Mouse (Mus musculus) retina, adult 2 months (tissue): ENCODE measurements at regions not wholly inside any gene's neighbourhood (a gene's known extent, or its start where the extent isn't known, plus 50 kb on each side); places are given as distances from the start of the nearest gene placed in this dataset.
"Not testable (repeated sequence)": the region's sequence is repeated elsewhere in the genome, so short reads cannot be mapped to it uniquely, and the experiment has no call there.

ENCODE experiments used
- DNase-seq: peaks from one replicate; pipeline ENCODE4 v3.0.0-alpha.2; 2012; ENCODE audit warnings: low read depth, low spot score

DNA sequence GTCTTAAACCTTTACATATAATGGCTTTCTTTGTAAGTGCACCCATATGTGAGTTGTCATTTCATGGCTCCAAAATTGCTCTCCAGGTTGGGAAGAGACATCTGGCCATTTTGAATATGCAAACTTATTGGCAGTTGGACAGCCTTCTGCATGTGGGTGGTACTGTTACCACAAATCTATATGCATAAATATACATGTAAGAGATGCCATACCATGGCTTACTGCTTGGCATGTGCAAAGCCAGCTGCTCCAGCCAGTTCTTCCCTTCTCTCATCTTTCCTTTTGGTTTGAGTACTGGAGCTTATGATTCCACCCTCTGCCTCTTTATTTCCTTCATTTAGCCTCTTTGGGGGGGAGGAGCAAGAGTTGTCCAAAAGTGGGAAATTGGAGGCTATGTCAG lies 312.7 kb downstream of the Plekhb2 start:
- DNase-seq: no peak

DNA sequence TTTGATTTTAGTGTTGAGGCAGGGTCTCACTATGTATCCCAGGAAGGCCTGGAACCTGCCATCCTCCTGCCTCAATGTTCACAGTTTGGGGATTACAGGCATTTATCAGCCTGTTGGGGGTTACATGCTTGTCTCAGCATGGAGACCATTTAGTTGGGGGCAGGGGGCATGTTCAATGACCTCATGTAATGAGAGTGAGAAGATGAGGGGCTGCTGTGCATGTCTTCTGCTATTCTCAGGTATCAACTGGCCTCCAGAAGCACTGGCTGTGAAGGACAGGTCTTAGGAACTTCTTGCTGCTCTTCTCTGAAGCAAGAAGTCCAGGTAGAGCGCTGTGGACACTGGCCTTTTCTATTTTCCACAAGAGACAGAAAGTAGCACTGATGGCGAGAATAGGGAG lies 350.9 kb downstream of the Plekhb2 start:
- DNase-seq: no peak

DNA sequence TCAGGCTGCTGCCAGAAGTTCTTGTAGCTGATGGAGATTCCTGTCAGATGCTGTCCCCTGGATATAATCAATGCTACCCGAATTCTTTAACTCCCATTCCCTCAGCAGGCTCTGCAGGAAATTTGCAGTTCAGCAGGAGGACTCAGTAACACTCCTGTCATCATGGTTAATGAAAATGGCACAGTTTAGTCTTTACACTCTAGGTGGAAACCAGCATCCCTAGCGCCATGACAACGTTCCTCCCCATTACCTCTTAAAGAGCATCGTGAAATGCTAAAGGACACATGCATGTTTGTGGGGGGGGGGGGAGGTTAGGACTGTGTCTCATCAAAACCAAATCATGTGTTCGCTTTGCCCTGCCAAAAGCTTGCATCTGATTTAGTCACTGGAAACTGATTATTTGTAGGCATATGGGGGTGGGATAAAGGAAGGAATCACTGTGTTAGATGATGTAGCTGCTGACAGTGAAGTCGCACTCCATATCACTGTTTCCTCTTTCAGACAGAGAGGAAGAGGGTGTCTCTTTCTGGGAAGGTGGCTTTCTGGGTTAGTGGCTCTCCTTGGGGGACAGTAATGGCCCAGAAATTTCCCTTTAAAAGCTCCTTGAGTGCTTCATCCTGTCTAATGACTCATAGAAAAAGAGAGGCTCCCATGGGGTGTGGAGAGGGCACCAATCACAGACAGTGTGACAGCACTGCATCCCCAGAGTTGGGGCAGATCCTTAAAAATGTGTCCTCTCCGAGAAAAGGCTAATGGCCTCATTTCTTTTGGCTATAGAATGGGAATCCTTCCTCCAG lies 351.5 kb downstream of the Plekhb2 start:
- DNase-seq: no peak

DNA sequence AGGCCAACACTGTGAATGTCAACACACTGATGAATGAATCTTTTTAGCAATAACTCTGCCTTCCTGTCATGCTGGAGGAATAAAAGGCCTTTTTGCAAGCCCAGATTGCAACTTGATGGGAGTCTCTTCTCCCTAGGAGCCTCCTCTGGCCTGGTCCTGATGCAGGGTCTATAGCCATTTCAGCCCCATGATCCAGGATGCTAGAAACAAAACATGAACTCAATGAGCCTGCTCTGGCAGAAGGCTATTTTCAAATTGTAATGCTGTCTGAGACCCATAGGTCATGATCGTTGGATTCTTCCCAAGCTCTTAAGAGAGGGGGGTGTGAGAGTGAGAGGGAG lies 352.1 kb downstream of the Plekhb2 start:
- DNase-seq: no peak

DNA sequence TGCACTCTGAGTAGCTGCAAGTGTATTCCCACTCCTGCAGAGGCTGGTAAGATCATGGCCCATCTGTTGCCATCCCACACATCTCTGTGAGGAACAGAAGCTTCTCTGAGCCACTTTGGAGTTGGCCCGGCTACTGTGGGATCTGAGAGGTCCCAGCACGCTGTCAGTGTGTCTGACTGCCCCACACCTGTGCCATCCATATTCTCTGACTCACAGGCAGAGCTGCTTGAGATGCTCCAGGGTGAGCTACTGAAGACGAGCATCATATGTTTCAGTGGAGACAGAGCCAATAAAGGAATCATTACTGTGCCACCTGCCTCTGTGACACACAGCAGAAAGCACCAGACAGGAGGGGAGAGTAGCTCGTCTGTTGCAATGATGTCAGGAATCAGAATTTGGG lies 352.8 kb downstream of the Plekhb2 start:
- no peak for DNase-seq

DNA sequence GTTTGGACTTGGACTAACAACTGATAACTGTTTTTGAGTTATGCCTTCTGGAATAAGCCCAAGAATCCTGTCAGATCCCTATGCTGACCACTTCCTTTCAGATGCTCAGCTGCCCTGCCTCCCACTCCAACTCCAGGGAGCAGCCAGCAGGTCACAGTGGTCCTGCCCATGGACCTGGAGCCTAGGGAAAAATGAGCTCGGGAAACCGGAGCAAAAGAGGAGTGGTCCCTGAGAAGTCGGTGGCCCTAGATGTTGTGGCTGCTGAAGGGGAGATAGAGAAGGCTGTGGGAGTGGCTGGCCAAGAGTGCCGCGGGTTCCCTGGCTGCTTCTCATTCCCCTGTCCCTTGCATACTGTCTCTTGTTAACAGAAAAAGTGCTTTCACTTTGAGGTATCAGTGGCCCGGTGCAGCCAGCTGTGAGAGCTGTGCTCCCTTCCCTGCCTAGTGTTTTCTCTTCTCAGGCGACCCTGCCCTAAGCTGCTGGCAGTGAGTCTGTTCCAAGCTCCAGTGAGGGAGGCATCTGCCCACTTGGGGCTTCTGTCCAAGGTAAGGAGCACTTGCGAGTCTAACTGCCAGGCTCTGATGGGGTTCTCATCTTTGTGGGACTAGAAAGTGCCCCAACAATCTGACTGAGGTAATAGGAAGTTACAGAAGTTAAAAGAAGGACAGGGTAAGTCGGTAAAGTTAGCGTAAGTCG lies 357.2 kb downstream of the Plekhb2 start:
- no peak for DNase-seq

DNA sequence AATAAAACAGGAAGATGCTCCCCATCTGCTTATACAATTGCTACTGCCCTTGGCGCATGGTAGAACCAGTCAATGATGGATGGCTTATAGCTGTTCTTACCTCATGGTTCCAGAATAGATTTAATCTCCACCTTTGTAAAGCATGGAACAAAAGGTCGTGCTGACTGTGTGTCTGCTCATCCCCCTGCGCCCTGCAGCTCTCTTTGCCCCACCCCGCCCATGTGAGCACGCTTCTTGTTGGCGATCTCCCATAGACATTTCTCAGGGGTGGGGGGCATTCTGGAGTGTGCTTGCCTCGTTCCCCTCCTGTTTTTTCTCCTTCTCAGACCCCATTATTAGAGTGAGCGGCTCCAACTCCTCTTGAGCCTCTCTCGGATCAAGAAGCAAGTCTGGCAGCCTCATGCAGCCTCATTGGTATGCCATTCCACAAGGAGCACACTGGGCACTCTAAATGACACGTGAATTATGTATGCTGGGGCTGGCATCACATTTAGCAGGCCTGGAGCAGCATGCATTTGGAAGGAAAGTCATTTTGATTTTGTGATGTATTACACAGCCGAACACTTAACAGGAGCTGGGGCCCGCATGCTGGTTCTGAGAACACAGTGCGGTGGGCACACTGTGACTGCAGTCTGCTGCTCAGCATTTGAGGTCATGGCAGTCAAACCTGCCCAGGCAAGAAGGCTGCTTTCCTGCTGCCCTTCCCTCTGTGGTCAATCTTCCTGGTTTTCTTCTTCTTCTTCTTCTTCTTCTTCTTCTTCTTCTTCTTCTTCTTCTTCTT lies 362.5 kb downstream of the Plekhb2 start:
- DNase-seq: no peak

DNA sequence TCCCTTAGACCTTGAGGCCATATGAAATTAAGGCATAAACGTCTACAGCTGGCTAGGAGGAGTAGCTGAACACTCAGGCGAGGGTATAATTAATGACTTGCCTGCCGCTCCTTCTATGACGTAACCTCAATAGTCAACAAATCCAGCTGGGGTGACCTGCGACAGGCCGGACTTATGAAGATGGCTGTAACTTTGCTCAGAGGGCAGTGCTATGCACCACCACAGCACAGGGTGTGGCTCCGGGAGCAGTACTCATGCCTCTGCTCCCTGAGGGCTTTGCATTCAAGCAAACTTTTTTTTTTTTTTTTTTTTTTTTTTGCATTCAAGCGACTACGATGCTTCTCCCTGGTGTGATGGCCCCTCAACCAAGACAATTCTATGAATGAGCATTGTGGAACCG lies 364.1 kb downstream of the Plekhb2 start:
- DNase-seq: no peak

DNA sequence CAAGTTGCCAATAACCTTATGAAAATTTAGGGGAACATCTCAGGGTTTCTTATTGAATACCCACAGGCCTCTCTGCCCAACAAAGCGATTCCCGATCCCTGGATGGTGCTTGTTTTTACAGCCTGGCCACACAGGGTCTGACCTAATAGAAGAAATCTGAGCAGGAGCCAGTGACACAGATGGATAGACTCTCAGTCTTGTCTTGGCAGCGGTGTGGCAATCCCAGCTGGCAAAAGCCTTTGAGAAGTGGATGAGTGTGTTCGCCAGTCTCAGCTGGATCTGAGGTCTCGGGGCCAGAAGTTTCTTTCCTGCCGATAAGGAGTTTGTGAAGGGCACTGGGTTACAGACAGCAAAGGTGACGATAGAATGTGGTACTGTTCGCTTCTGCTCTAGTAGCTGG lies 366.6 kb downstream of the Plekhb2 start:
- no peak for DNase-seq

DNA sequence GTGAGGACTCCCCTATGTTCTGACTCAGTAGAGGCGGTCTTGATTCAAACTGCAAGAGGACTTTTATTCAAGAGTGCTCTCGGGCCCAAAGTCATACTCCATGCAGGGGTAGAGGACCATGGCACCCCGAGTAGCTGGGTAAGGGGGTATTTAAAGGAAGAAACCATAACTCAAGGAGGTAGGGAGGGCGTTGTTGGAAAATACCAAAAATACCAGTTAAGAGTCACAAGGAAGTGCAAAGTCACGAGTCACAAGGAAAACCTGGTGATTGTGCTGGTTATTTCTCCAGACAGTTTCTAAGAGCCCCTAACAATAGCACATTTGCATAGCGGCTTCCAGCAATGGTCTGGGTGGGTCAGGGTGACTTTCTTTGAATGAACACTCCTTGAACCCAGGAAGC lies 370.4 kb downstream of the Plekhb2 start:
- DNase-seq: not testable (repeated sequence)

DNA sequence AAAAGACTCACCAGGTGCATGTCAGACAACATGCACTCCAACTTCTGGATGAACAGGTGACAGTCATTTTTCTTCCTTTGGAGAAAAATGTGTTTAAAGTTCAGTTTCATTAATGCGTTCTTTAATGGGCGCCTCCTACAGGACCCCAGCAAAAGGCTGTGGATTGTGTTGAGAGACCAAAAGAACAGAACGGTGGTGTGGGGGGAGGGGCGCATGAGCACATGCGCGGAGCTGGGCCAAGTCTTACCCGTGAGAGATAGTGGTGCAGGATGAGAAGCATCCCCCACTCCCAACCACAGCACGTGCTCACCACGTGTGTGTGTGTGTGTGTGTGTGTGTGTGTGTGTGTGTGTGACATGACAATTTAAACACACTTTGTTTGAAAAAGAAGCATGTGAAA lies 371.0 kb downstream of the Plekhb2 start:
- DNase-seq: no peak

DNA sequence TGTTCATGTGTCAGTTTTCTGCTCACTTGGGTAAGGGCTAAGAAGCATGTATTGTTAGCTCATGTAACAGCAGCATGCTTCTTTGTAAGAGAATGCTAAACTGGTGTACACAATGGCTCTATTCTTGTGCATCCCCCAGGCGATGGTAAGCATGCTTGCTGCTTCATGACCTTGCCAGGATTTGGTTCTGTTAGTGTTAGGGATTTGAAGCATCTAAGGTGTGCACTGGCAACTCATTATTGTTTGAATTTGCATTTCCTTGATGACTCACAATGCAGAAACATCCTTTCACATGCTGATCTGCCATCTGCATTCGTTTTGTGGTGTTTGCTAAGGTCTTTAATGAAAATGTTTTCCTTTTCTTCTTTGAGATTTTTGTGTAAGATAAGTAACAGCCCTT lies 382.8 kb downstream of the Plekhb2 start:
- DNase-seq: no peak

DNA sequence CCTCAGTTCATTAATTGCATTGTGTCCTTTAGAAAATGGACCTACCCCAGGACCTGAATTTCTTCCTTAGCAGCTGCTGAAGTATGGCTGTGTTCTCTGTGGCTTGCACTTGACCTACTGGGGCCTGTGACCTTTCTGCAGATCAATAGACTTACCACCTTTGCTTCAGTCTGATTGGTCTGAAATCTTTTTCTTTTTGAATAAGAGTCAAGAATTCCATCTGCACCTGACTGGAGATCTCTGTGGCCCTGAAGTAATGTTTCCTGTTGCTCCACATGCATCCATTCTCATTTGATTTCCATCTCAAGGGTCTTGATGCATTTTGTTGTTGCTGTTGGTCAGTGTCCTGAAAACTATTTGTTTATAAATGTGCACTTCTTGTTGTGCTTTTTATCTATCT lies 388.4 kb downstream of the Plekhb2 start:
- DNase-seq: no peak

DNA sequence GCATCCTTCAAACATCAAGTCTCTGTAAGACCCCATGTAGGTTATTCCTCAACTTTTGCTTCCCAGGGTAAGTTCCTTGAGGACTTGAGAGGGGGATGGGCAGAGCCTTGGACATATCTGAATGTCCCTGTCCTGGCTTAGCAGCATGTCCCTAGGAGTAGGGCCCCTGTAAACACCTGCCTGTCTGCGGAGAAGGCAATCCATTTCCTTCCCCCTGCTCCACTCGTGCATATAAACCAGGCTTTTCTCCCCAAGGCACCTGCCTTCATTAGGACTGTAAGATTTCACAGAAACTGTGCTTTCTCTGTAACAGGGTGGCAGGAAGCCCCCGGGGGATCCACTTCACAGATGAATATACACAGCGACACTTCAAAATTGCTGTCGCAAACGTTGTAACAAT lies 393.1 kb downstream of the Plekhb2 start:
- no peak for DNase-seq

DNA sequence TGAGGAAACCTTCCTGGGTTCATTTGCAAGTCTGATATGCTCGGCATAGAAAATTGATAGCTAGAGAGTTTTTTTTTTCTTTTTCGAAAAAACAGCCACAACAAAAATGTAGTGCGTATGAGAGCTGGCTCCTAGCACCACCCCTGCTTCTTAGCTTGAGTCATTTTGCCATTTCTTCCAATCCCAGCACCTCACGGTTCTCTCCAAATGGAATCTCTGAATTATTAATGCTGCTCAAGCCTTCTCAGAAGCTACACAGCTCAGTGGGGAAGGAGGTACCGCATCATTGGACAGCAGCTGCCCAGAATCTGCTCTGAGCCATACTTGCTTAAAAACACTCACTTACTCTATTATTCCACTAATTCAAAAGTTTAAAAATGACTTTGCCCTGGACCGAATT lies 393.6 kb downstream of the Plekhb2 start:
- no peak for DNase-seq

DNA sequence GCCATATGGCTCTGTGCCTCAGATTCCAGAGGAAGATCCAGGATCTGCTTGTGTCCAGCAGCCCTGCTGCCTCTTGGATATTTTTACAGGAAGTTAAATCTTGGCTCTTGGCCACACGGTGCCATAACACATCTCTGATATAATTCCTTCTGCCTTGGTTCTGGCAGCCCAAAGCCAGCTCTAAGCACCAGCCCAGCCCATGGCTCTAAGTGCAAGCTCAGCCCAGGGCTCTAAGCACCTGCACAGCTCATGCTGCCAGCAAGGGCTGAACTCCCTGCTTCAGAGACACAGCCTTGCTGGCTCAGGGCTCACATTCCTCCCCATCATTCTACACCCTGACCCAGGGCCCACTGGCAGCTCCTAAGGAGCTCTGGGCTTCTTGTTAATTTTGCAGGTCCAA lies 415.3 kb downstream of the Plekhb2 start:
- no peak for DNase-seq

DNA sequence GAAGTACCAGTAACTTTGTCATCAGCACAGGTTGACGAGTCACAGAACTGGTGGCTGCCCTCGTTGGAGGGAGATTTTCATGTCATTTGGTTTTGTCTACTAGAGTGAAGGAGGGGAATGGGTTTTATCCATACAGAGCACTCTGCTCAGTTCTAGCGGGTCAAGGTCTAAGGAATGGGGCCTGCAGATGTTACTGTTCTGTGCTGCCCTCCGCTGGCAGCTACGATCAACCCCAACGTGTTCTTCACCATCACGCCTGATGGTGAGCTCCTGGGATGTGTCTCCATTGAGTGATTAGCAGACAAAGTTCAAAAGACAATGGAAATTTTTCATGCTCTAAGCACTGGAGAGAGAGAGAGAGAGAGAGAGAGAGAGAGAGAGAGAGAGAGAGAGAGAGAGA lies 416.9 kb downstream of the Plekhb2 start:
- DNase-seq: no peak

DNA sequence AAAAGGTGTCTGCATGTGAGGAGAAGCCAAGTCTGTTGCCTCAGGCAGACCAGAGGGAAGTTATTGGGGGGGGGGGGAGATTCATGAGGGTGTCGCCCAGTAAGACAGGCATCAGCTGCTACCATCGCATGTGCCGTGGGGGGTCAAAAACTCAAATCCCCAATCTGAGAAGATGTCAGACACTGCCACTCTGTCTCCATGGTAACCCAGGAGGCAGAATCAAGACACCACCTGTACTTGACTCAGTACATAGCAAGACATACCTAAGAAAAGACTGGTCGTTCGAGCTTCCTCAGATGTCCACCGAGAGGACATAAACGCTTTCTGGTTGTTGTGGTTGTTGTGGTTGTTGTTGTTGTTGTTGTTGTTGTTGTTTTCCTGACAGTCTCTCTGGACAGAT lies 418.1 kb downstream of the Plekhb2 start:
- DNase-seq: no peak

DNA sequence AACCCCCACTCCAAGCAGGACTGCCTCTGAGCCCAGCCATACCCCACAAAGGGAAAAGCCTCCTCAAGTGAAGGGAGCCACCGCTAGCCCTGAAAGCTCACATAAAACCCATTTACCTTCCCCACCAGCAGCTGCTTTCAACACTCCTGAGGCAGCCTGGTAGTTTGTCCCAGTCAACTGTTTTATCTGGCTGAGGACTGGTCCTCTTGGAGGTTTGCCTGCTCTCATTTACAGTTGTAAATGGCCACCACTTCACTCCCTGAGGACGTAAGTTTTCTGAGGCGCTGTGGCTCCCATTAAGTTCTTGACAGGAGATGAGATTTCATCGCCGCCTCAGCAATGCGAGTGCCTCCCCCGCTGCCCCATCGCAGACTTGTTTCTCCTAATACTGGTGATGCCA lies 425.2 kb downstream of the Plekhb2 start:
- DNase-seq: no peak
